Mouse (Mus musculus) kidney, embryonic 16.5 days (tissue): Measurements from ENCODE around the gene D430042O09Rik. TPM values are rescaled to one million over a fixed set of nuclear protein-coding genes. Genes with fewer than 3 reads are reported as not detected.
A peak's percentile ranks its signal among the peaks of the same experiment; 100 is the strongest.

Experiments used
- ATAC-seq: fragments of 200-750 bp; cut with Nextera tagmentation; 2 replicates; pipeline ENCODE4 v1.8.0; 2017; ENCODE audit warnings: moderate TSS enrichment; ENCODE audit not compliant: low FRiP score, low TSS enrichment
- H3K27ac ChIP-seq: fragments of 300-500 bp; sonication (generic); 2 replicates; pipeline ENCODE4 v1.5.1; 2014; ENCODE audit warnings: low read length
- H3K27me3 ChIP-seq: fragments of 300-500 bp; sonication (generic); 2 replicates; pipeline ENCODE4 v1.6.1; 2014; ENCODE audit warnings: low read length, control low read depth, mixed read lengths; ENCODE audit not compliant: insufficient read depth
- H3K36me3 ChIP-seq: fragments of 300-500 bp; sonication (generic); 2 replicates; pipeline ENCODE4 v1.6.1; 2014; ENCODE audit warnings: low read length, control low read depth, mixed read lengths; ENCODE audit not compliant: insufficient read depth
- H3K4me1 ChIP-seq: fragments of 300-500 bp; sonication (generic); 2 replicates; pipeline ENCODE4 v1.6.1; 2014; ENCODE audit warnings: low read length, control low read depth, mixed read lengths; ENCODE audit not compliant: insufficient read depth
- H3K4me2 ChIP-seq: fragments of 300-500 bp; sonication (generic); replicated peaks from 2 replicates; pipeline ENCODE4 v1.6.1; 2014; ENCODE audit warnings: low read depth, low read length
- H3K4me3 ChIP-seq: fragments of 300-500 bp; sonication (generic); 2 replicates; pipeline ENCODE4 v1.5.1; 2014; ENCODE audit warnings: mild to moderate bottlenecking, low read length
- H3K9ac ChIP-seq: fragments of 300-500 bp; sonication (generic); replicated peaks from 2 replicates; pipeline ENCODE4 v1.6.1; 2014; ENCODE audit warnings: low read length
- H3K9me3 ChIP-seq: fragments of 300-500 bp; sonication (generic); 2 replicates; pipeline ENCODE4 v1.6.1; 2016; ENCODE audit warnings: low read length, control low read depth
- WGBS: fragments of 180-500 bp; shearing (Covaris S2); extraction: QIAGEN DNeasy Blood & Tissue Kit; methylation state at CpG from one replicate; pipeline ENCODE4 v1.1.7; 2014; 5-methylcytosine and 5-hydroxymethylcytosine counted together
- polyA plus RNA-seq: library from polyadenylated mRNA; unstranded; fragments of >200 nt; fragmentation: Nextera tagmentation; extraction: Ambion mirVana; gene quantifications from 2 replicates; pipeline ENCODE4 v1.2.1, GENCODE M21; 2015

D430042O09Rik gene
- polyA plus RNA-seq, 1 experiment from 2014 or later: 10.1 TPM

DNA sequence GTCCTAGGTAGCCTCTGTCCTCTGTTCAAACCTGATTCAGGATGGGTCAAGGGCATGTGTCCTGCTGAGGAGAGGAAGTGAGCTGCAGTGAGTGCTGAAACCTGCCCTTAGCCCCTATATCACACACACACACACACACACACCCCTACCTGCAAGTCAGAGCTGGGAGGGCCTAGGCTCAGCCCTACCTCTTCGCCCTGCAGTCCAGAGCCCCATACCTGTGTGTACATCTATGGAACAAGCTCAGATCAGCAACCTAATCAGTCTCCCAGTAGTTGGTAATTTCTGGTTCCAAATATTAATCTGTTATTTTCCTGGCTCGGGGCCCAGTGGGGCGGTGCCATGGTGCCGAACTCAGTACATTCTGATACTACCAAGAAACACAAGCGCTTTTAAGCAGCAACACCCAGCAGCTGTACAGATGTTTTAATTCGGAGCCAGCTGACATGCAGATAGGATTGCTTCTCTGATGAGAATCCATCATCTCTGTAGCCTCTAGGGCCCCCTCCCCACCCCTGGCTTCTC, 166.3 kb downstream of the D430042O09Rik start:
- WGBS: 80% methylated on average over 6 of the region's 6 CpGs
- H3K4me3 ChIP-seq: no peak overlapping the region
- H3K9me3 ChIP-seq: no peaks in the 10 kb centered on the region
- H3K4me1 ChIP-seq: peaks cover 12% of the 10 kb centered on the region
- no peak overlapping the region for H3K9ac ChIP-seq
- no peak overlapping the region for H3K4me2 ChIP-seq
- H3K27ac ChIP-seq: no peak overlapping the region
- no peaks in the 10 kb centered on the region for H3K36me3 ChIP-seq
- no peak for ATAC-seq
- no peaks in the 10 kb centered on the region for H3K27me3 ChIP-seq

DNA sequence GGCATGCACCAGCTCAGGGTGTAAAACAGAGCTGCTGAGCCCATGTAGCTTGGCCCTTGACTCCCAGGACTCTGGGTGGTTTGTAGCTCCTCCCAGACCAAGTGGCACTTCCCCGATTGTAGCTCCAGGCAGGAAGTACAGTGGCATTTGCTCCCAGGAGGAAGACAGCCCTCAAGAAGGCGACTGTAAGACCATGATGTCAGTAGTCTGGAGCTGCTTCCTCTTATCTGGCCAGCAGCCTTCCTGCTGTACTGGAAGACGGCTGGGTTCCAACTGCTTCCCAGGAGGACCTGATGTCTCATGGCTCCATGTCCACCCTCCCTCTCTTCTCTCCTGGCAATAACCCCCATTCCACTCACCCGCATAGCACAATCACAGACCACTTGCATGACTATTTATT, 170.4 kb downstream of the D430042O09Rik start:
- Histone ChIP-seq H3K36me3 (no peaks in the 10 kb centered on the region), H3K4me2 (no peak overlapping the region), H3K27me3 (no peaks in the 10 kb centered on the region), H3K9ac (no peak overlapping the region), H3K4me1 (no peaks in the 10 kb centered on the region), H3K4me3 (no peak overlapping the region), H3K27ac (no peak overlapping the region), H3K9me3 (no peaks in the 10 kb centered on the region)
- WGBS: 66% methylated on average over 4 of the region's 4 CpGs
- no peak for ATAC-seq

DNA sequence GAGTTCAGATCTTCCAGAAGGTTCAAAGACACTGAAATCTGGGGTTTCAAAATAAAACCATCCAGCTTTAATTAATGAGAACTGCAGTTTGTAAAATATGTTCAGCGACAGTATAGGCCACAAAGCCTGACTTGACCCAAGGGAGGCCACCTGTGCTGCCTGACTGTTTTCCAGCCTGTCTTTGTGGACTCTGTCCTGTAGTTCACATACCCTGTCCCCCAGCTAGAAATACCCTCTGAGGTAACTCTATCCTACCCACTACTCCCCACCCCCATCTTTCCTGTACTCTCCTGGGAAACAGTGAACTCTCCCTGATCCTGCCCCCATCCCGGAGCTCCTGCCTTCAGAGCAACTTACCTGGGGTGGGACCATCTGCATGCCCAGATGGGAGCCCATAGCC, 175.5 kb downstream of the D430042O09Rik start:
- no peak for ATAC-seq
- no peaks in the 10 kb centered on the region for H3K36me3 ChIP-seq
- WGBS: 37% methylated on average over 2 of the region's 2 CpGs

DNA sequence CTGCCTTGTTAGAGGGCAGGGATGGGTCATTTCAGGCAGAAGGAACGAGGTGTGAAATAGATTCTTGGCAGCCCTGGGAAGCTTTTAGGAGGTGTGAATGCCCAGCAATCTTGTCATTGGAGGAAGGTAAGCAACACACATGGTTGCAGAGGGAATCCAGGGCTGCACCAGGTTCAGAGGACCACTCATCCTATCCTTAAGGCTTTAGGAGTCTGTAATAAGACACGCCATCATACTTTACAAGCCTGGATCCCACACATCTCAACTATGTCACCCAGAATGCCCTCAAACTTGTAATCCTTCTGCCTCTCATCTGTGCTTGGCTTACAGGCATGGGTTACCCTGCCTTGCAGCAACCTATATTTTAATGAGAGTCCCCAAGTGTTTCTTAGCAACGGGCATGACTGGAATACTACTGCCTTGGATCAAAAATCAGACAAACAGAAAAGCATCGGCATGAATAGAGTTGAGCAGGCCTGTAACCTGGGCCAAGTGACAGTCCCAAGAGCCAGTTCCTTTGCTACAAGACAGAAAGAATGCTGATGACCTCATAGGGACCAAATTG, 178.5 kb downstream of the D430042O09Rik start:
- H3K4me3 ChIP-seq: no peak overlapping the region
- H3K27me3 ChIP-seq: no peaks in the 10 kb centered on the region
- WGBS: 65% methylated on average over 4 of the region's 4 CpGs
- ATAC-seq: no peak
- no peaks in the 10 kb centered on the region for H3K9me3 ChIP-seq
- H3K27ac ChIP-seq: no peak overlapping the region
- no peak overlapping the region for H3K9ac ChIP-seq
- no peak overlapping the region for H3K4me2 ChIP-seq
- no peaks in the 10 kb centered on the region for H3K36me3 ChIP-seq
- H3K4me1 ChIP-seq: peaks cover 12% of the 10 kb centered on the region; the same call in 1 of the 2 replicates

More for the DNA sequence above, 175.5 kb downstream of the D430042O09Rik start:
- no peak overlapping the region for H3K9ac ChIP-seq
- no peaks in the 10 kb centered on the region for H3K27me3 ChIP-seq
- H3K9me3 ChIP-seq: no peaks in the 10 kb centered on the region
- H3K4me1 ChIP-seq: peaks cover 12% of the 10 kb centered on the region; the same call in 1 of the 2 replicates
- no peak overlapping the region for H3K27ac ChIP-seq
- H3K4me2 ChIP-seq: no peak overlapping the region
- H3K4me3 ChIP-seq: no peak overlapping the region

DNA sequence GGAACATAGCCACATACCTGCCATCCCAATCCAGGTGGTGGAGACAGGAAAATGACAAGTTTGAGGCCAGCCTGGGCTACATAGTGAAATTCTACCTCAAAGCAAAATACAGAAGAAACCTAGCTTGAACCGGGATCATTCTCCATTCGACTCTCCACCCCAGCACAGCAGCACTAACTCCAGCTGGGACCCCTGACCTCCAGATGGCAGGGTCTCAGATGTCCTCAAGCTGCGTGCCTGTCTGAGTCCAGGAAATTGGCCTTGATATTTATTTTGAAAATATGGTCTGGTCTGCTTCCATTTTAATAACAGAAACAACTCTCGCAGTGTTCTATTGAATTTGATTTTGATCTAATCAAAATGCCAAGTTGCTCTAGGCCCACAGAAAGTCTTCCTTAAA, 179.4 kb downstream of the D430042O09Rik start:
- Histone ChIP-seq H3K36me3 (no peaks in the 10 kb centered on the region), H3K4me3 (no peak overlapping the region), H3K27ac (no peak overlapping the region), H3K4me2 (no peak overlapping the region), H3K27me3 (no peaks in the 10 kb centered on the region), H3K4me1 (peaks cover 12% of the 10 kb centered on the region; the same call in 1 of the 2 replicates), H3K9ac (no peak overlapping the region), H3K9me3 (no peaks in the 10 kb centered on the region)
- 26% methylated on average over 4 of the region's 4 CpGs for WGBS
- no peak for ATAC-seq

DNA sequence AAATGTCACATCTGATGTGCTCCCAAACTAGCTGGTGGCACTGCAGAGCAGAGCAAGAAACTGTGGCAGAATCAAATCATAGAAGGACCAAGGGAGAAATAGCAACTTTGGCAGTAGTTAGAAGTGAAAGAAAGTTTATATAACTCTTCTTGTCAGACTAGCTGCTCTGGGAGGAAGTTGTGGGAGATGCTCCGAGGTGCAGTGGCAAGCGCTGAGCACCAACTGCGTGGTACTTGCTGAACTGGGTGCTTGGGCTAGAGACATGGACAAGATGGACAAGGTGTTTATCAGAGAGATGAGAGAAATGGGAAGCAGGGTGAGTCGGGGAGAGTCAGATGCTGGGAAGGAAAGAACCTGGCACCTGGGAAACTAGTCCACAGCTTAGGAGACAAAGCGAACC, 180.1 kb downstream of the D430042O09Rik start:
- no peak overlapping the region for H3K4me2 ChIP-seq
- 79% methylated on average over 5 of the region's 5 CpGs for WGBS
- no peak overlapping the region for H3K4me3 ChIP-seq
- no peaks in the 10 kb centered on the region for H3K9me3 ChIP-seq
- H3K9ac ChIP-seq: no peak overlapping the region
- H3K36me3 ChIP-seq: no peaks in the 10 kb centered on the region
- peaks cover 12% of the 10 kb centered on the region; the same call in 1 of the 2 replicates for H3K4me1 ChIP-seq
- no peaks in the 10 kb centered on the region for H3K27me3 ChIP-seq
- no peak for ATAC-seq
- no peak overlapping the region for H3K27ac ChIP-seq

DNA sequence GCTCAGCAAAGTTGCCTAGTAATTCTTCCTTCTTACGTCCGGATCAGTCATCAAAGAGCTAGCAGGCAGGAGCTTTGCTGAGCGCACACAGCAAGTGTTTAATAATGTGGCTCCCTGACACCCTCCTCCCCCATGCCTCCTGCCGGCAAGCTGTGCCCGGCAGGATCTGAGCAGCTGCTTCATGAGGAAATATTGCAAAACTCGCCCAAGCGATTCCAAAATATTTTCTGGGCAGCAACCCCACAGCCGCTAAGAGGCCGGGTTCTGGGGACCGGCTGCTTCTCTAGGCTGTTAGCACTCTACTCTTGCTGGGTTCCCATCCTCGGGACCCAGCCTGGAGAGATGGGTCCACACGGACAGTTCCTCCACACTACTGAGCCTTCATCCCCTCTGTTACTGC, 180.7 kb downstream of the D430042O09Rik start:
- Histone ChIP-seq H3K4me2 (no peak overlapping the region), H3K9ac (no peak overlapping the region)

DNA sequence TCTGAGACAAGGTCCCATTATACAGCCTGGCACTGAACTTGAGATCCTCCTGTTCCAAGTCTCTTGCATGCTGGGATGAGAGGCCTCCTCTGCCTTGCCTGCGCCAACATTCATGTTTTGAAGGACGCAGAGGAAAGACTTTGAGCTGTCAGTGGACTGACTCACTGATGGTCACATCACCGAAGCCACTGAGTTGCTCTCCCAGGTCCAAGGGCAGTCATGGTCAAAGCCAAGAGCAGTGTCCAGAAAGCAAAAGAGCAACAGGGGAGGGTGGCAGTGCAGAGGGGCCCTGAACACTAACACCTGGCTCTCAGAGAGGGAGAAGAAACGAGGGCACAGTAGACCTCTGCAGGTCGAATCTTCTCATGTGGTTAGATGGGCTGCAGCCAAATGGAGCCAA, 185.9 kb downstream of the D430042O09Rik start:
- no peak overlapping the region for H3K27ac ChIP-seq
- H3K27me3 ChIP-seq: no peaks in the 10 kb centered on the region
- no peak overlapping the region for H3K4me2 ChIP-seq
- no peaks in the 10 kb centered on the region for H3K36me3 ChIP-seq
- H3K4me1 ChIP-seq: no peaks in the 10 kb centered on the region
- H3K9ac ChIP-seq: no peak overlapping the region
- H3K9me3 ChIP-seq: no peaks in the 10 kb centered on the region; the same call in 1 of the 2 replicates
- H3K4me3 ChIP-seq: no peak overlapping the region
- WGBS: 90% methylated on average over 5 of the region's 5 CpGs
- ATAC-seq: no peak

More for the DNA sequence above, 180.7 kb downstream of the D430042O09Rik start:
- H3K4me1 ChIP-seq: peaks cover 12% of the 10 kb centered on the region; the same call in 1 of the 2 replicates
- H3K27me3 ChIP-seq: no peaks in the 10 kb centered on the region
- no peak overlapping the region for H3K27ac ChIP-seq
- H3K4me3 ChIP-seq: no peak overlapping the region
- 31% methylated on average over 12 of the region's 12 CpGs for WGBS
- no peaks in the 10 kb centered on the region for H3K9me3 ChIP-seq
- no peak for ATAC-seq
- no peaks in the 10 kb centered on the region for H3K36me3 ChIP-seq

DNA sequence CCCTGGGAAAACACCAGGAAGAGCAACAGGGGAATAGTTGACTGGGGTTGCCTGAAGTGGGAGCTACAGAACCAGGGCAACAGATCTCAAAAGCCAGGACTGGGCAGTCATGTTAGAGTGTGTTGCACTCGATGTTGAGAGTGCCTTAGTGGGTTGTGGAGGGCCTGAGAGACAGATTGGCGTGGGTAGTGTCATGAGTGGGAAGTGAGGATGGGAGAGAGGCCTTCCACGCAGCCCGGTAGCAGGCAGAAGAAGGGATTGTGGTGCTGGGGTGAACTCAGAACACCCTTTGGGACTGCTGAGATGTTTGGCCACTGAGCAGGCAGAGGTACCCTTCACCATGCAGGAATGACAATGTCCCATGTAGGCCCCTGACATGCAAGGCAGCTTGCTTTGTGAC, 189.4 kb downstream of the D430042O09Rik start:
- 85% methylated on average over 4 of the region's 4 CpGs for WGBS
- Histone ChIP-seq H3K27me3 (no peaks in the 10 kb centered on the region), H3K27ac (no peak overlapping the region), H3K4me3 (no peak overlapping the region), H3K9me3 (no peaks in the 10 kb centered on the region; the same call in 1 of the 2 replicates), H3K9ac (no peak overlapping the region), H3K4me2 (no peak overlapping the region), H3K4me1 (no peaks in the 10 kb centered on the region), H3K36me3 (no peaks in the 10 kb centered on the region)
- ATAC-seq: no peak

DNA sequence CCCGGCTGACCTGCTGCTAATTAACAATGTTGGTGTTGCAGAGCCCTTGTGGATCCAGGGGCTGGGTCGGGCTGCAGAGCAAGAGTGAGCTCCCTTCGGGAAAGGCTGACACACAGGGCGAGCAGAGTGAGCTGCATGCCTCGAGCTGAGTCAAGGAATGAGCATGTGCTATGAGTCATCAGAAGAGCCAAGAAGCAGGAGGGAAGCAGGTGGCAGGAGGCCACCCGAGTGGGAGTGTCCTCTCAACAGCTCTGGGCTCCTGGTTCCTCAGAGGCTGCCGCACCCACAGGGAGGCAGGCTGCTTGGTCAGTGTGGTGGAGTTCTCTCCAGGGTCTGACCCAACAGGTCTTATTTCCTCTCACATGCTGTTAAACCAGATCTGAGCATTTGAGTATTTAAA, 191.3 kb downstream of the D430042O09Rik start:
- no peak overlapping the region for H3K27ac ChIP-seq
- no peak overlapping the region for H3K9ac ChIP-seq
- peak; percentile 82 for ATAC-seq
- no peak overlapping the region for H3K4me2 ChIP-seq
- WGBS: 25% methylated on average over 7 of the region's 7 CpGs
- no peaks in the 10 kb centered on the region for H3K36me3 ChIP-seq
- H3K4me3 ChIP-seq: no peak overlapping the region
- no peaks in the 10 kb centered on the region for H3K4me1 ChIP-seq
- H3K9me3 ChIP-seq: no peaks in the 10 kb centered on the region; the same call in 1 of the 2 replicates
- H3K27me3 ChIP-seq: no peaks in the 10 kb centered on the region
